Mouse (Mus musculus) mouse embryonic stem cell (cell line): ENCODE data around the gene Lrriq3.

Source experiments
- in situ Hi-C, 2 experiments: fragments of 300-500 bp; cut with MboI; formaldehyde crosslinking; loops; 1 replicate in 1 of 2; 3 replicates in 1 of 2; pipeline ENCODE4 v1.14.3; 2019 to 2020; ENCODE audit warnings: low sequenced_read_pairs in 2 of 2, low pct_unique_long_range_greater_than_20kb in 1 of 2, mixed read lengths in 1 of 2; ENCODE audit not compliant: unreplicated experiment in 1 of 2

The Lrriq3 gene

GRCm38 (mm10) chr3:155234919-155235318 lies 141.7 kb downstream of the Lrriq3 start:
- in situ Hi-C loops, result no loop called here

GRCm38 (mm10) chr3:155235502-155235901 lies 142.3 kb downstream of the Lrriq3 start:
- in situ Hi-C loops, result no loop called here
